Mouse (Mus musculus) megakaryocyte, embryonic 14.5 days (primary cell): Measurements from ENCODE around the gene Appl1.

Experiments
- FLI1 ChIP-seq: IDR thresholded peaks from 2 replicates; pipeline ENCODE4 v1.6.1; 2012; ENCODE audit warnings: low read length, inconsistent platforms, mixed read lengths
- GATA1 ChIP-seq: IDR thresholded peaks from 3 replicates; pipeline ENCODE4 v1.6.1; 2012; ENCODE audit warnings: mixed read lengths, low read length, inconsistent platforms, borderline replicate concordance

GRCm38 (mm10) chr14:26975490-26975889 lies 4.5 kb upstream of the Appl1 start:
- no peak for TF ChIP-seq GATA1
- no peak for TF ChIP-seq FLI1
